Mouse (Mus musculus): ENCODE measurements around the gene Rasgrp4. TPM values are rescaled to one million over a fixed set of nuclear protein-coding genes. Genes with fewer than 3 reads are reported as not detected.
"Not testable (repeated sequence)": the region's sequence is repeated elsewhere in the genome, so short reads cannot be mapped to it uniquely, and the experiment has no call there.

The Rasgrp4 gene
- polyA plus RNA-seq, 1 experiment from 2014 or later, result 0.38 TPM

GRCm38 (mm10) chr7:29194230-29194629 lies 59.6 kb downstream of the Rasgrp4 start:
- not testable (repeated sequence) for H3K27me3 ChIP-seq (replicated peaks)
- 75% methylated on average over 1 of the region's 1 CpGs for WGBS (ENCODE audit: insufficient replicate concordance)

DNA sequence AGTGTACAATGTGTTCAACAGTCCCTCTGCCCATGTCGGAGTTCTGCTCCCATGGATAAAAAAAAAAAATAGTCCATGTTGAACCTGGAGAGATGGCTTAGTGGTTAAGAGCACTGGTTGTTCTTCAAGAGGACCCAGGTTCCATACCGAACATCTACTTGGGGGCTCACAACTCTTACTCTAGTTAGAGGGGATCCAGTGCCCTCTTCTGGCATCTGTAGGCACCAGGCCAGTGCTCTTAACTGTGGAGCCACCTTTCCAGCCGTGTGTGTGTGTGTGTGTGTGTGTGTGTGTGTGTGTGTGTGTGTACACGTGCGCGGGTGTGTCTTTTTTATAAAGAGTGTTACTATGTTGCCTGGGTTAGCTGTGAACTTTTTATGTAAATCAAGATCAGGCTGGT lies 67.9 kb downstream of the Rasgrp4 start:
- Histone ChIP-seq H3K4me3 (no peak overlapping the region), H3K27me3 (replicated peaks) (peaks cover 5% of the 10 kb centered on the region; the same call in 1 of the 2 replicates), H3K4me1 (no peaks in the 10 kb centered on the region), H3K4me2 (no peak overlapping the region), H3K36me3 (no peaks in the 10 kb centered on the region), H3K9ac (no peak overlapping the region), H3K27ac (no peak overlapping the region), H3K9me3 (replicated peaks) (no peaks in the 10 kb centered on the region)
- 49% methylated on average over 6 of the region's 6 CpGs for WGBS (ENCODE audit: insufficient replicate concordance)
- no peak for ATAC-seq

More at GRCm38 (mm10) chr7:29194230-29194629, 59.6 kb downstream of the Rasgrp4 start:
- not testable (repeated sequence) for H3K9me3 ChIP-seq (replicated peaks); H3K4me1 ChIP-seq; H3K4me2 ChIP-seq; H3K4me3 ChIP-seq; H3K36me3 ChIP-seq; H3K9ac ChIP-seq; ATAC-seq; H3K27ac ChIP-seq

Other genes starting within 250 kb of the Rasgrp4 start
- 165 and 166 TPM in 2 replicates for gene Actn4, start 172.5 kb upstream of the Rasgrp4 start, polyA plus RNA-seq (2016; fragmentation: Nextera tagmentation; extraction: Ambion mirVana)
- 325 and 336 TPM in 2 replicates for gene Eif3k, start 153.0 kb upstream of the Rasgrp4 start, polyA plus RNA-seq (2016; fragmentation: Nextera tagmentation; extraction: Ambion mirVana)
- gene Map4k1, start 152.8 kb upstream of the Rasgrp4 start, polyA plus RNA-seq (2016; fragmentation: Nextera tagmentation; extraction: Ambion mirVana), result 33.3 and 35.0 TPM in 2 replicates
- gene Ryr1, start 9.7 kb upstream of the Rasgrp4 start, polyA plus RNA-seq (2016; fragmentation: Nextera tagmentation; extraction: Ambion mirVana), result 0.33 and 0.38 TPM in 2 replicates
- 12.4 and 12.5 TPM in 2 replicates for gene Fam98c, start 21.4 kb downstream of the Rasgrp4 start, polyA plus RNA-seq (2016; fragmentation: Nextera tagmentation; extraction: Ambion mirVana)
- 0.07 and 0.26 TPM in 2 replicates for gene Ggn, start 35.4 kb downstream of the Rasgrp4 start, polyA plus RNA-seq (2016; fragmentation: Nextera tagmentation; extraction: Ambion mirVana)
- 0.72 TPM in 2 replicates for gene Spred3, start 35.6 kb downstream of the Rasgrp4 start, polyA plus RNA-seq (2016; fragmentation: Nextera tagmentation; extraction: Ambion mirVana)
- 170 and 180 TPM in 2 replicates for gene Psmd8, start 45.9 kb downstream of the Rasgrp4 start, polyA plus RNA-seq (2016; fragmentation: Nextera tagmentation; extraction: Ambion mirVana)
- 0.26 and 0.48 TPM in 2 replicates for gene Catsperg1, start 79.2 kb downstream of the Rasgrp4 start, polyA plus RNA-seq (2016; fragmentation: Nextera tagmentation; extraction: Ambion mirVana)
- gene Kcnk6, start 97.7 kb downstream of the Rasgrp4 start, polyA plus RNA-seq (2016; fragmentation: Nextera tagmentation; extraction: Ambion mirVana), result 2.9 and 3.1 TPM in 2 replicates
- 59.2 and 64.3 TPM in 2 replicates for gene Yif1b, start 103.5 kb downstream of the Rasgrp4 start, polyA plus RNA-seq (2016; fragmentation: Nextera tagmentation; extraction: Ambion mirVana)
- 3.0 and 3.9 TPM in 2 replicates for gene 2200002D01Rik, start 113.6 kb downstream of the Rasgrp4 start, polyA plus RNA-seq (2016; fragmentation: Nextera tagmentation; extraction: Ambion mirVana)
- gene Spint2, start 147.1 kb downstream of the Rasgrp4 start, polyA plus RNA-seq (2016; fragmentation: Nextera tagmentation; extraction: Ambion mirVana), result 25.9 and 28.4 TPM in 2 replicates
- 4.6 and 5.1 TPM in 2 replicates for gene Ppp1r14a, start 154.5 kb downstream of the Rasgrp4 start, polyA plus RNA-seq (2016; fragmentation: Nextera tagmentation; extraction: Ambion mirVana)
- 2.6 and 3.6 TPM in 2 replicates for gene Dpf1, start 169.1 kb downstream of the Rasgrp4 start, polyA plus RNA-seq (2016; fragmentation: Nextera tagmentation; extraction: Ambion mirVana)